In genomic region chr8:8658426-8659224, GRCm38 (mm10) we compare ENCODE assay signal across 8 mouse cellular contexts. TPM values are rescaled to one million over a fixed set of nuclear protein-coding genes. Genes with fewer than 3 reads are reported as not detected.
A peak's percentile ranks its signal among the peaks of the same experiment; 100 is the strongest.
DNase-seq lines count a peak whose midpoint lies in the region; ATAC-seq lines count a peak whose summit lies in the region.

No protein-coding gene starts in this region.

- 5% methylated on average over 18 of the region's 19 CpGs for WGBS in intestine, embryonic 16.5 days
- WGBS in midbrain, embryonic 10.5 days = 2% methylated on average over 19 of the region's 19 CpGs

- peak overlapping the region; percentile 82 for H3K9ac ChIP-seq in intestine, embryonic 16.5 days (ENCODE audit: low read depth, low read length)

- H3K4me1 ChIP-seq in intestine, embryonic 16.5 days (ENCODE audit: control insufficient read depth, insufficient read depth, low read length) = peaks cover 12% of the 10 kb centered on the region; the same call in 1 of the 2 replicates
- H3K4me1 ChIP-seq in midbrain, embryonic 10.5 days = peaks cover 70% of the 10 kb centered on the region

- no peaks in the 10 kb centered on the region for H3K9me3 ChIP-seq in intestine, embryonic 16.5 days (ENCODE audit: control insufficient read depth, low read length)
- H3K9me3 ChIP-seq in midbrain, embryonic 10.5 days (replicated peaks) = no peaks in the 10 kb centered on the region

- peak; percentile 58 for ATAC-seq in intestine, embryonic 16.5 days
- no peak for ATAC-seq in inflammation-experienced regulatory T-cells, adult 6 months

- H3K4me3 ChIP-seq in intestine, embryonic 16.5 days (ENCODE audit: low read length) = peak overlapping the region; percentile 87
- H3K4me3 ChIP-seq in midbrain, embryonic 10.5 days = peak overlapping the region; percentile 93

- DNase-seq in adrenal gland, postnatal 10 days = peak; percentile 88
- peak; percentile 74 for DNase-seq in embryo, embryonic 11.5 days (ENCODE audit: low read depth, low spot score)
- DNase-seq in gastrocnemius, postnatal 4 days (ENCODE audit: low spot score in 2 of 2) = peak; percentile 71 to 83
- DNase-seq in left cerebral cortex, postnatal 4 days = peak; percentile 95
- DNase-seq in midbrain, embryonic 10.5 days (ENCODE audit: low spot score) = peak; percentile 86
- peak; percentile 52 for DNase-seq in skeletal muscle tissue, adult 2 months (ENCODE audit: low read depth, low spot score)

- H3K27ac ChIP-seq in intestine, embryonic 16.5 days (ENCODE audit: low read length) = peak overlapping the region; percentile 54
- peak overlapping the region; percentile 92 for H3K27ac ChIP-seq in midbrain, embryonic 10.5 days (replicated peaks)

- no peaks in the 10 kb centered on the region for H3K36me3 ChIP-seq in intestine, embryonic 16.5 days (ENCODE audit: control insufficient read depth, insufficient read depth, low read length)
- H3K36me3 ChIP-seq in midbrain, embryonic 10.5 days = no peaks in the 10 kb centered on the region; the same call in 1 of the 2 replicates

- intact Hi-C loops in left cerebral cortex, postnatal 4 days (cut with DNase I) = loop anchor here (5.0 to 10.0 kb wide), 2 partner anchors 36 to 424 kb away; no protein-coding TSS in a partner anchor

- H3K27me3 ChIP-seq in intestine, embryonic 16.5 days (replicated peaks; ENCODE audit: control insufficient read depth, insufficient read depth, low read length) = no peaks in the 10 kb centered on the region
- H3K27me3 ChIP-seq in midbrain, embryonic 10.5 days (ENCODE audit: low read depth, poor library complexity, severe bottlenecking) = peaks cover 30% of the 10 kb centered on the region

- H3K4me2 ChIP-seq in intestine, embryonic 16.5 days (ENCODE audit: low read depth, low read length) = peak overlapping the region; percentile 86

RNA-seq across cellular contexts. Expression of gene Efnb2, which starts 2.4 kb away (rescaled TPM):
- total RNA-seq in adrenal gland, postnatal 10 days (2021) = 10 to 100 TPM; 29.6 to 32.5 TPM
- 10 to 100 TPM; 25.1 to 28.3 TPM for total RNA-seq in gastrocnemius, postnatal 4 days (2021)
- 4.9 and 8.6 TPM in 2 replicates for polyA plus RNA-seq in intestine, embryonic 16.5 days (2015; fragmentation: Nextera tagmentation; extraction: Ambion mirVana)
- 100 to 1,000 TPM; 151 to 153 TPM for total RNA-seq in left cerebral cortex, postnatal 4 days (2021)
- polyA plus RNA-seq in midbrain, embryonic 10.5 days (2016; fragmentation: Nextera tagmentation; extraction: Ambion mirVana) = 14.7 and 15.8 TPM in 2 replicates
- polyA plus RNA-seq in inflammation-experienced regulatory T-cells, adult 6 months (2017; shearing (Covaris generic)) = under 1 TPM in 2 of 3 experiments, not detected in 1; 0.18 to 0.27 TPM

RNA-seq across cellular contexts. Expression of gene Arglu1, which starts 31.7 kb away (rescaled TPM):
- total RNA-seq in adrenal gland, postnatal 10 days (2021) = 10 to 100 TPM; 52.6 to 81.2 TPM
- 10 to 100 TPM; 50.9 to 75.9 TPM for total RNA-seq in gastrocnemius, postnatal 4 days (2021)
- 66.3 and 68.9 TPM in 2 replicates for polyA plus RNA-seq in intestine, embryonic 16.5 days (2015; fragmentation: Nextera tagmentation; extraction: Ambion mirVana)
- total RNA-seq in left cerebral cortex, postnatal 4 days (2021) = 100 to 1,000 TPM; 124 to 126 TPM
- polyA plus RNA-seq in midbrain, embryonic 10.5 days (2016; fragmentation: Nextera tagmentation; extraction: Ambion mirVana) = 142 and 159 TPM in 2 replicates
- polyA plus RNA-seq in inflammation-experienced regulatory T-cells, adult 6 months (2017; shearing (Covaris generic)) = 100 to 1,000 TPM; 126 to 220 (median 159) TPM

Comparison
In these comparisons a context has a peak if more than half of its experiments do, and no peak if none do; other contexts are left out.
1. RNA of gene Efnb2, which starts 2.4 kb away (total RNA-seq): 151 to 153 TPM in left cerebral cortex, postnatal 4 days; 29.6 to 32.5 TPM in adrenal gland, postnatal 10 days and 25.1 to 28.3 TPM in gastrocnemius, postnatal 4 days; every median in the first group is over 4 times any median in the second.
2. Peak in every context shown above with its lines, with median percentiles within 50 percentile points of each other: DNase-seq.